Mouse (Mus musculus) cortical plate, adult 2 months (tissue): ENCODE measurements around the gene Neb.

Source experiments
- CTCF ChIP-seq: fragments of 200-500 bp; IDR thresholded peaks from 2 replicates; pipeline ENCODE4 v1.5.1; 2011; ENCODE audit warnings: mild to moderate bottlenecking, control low read depth, low read length; ENCODE audit not compliant: insufficient read depth; ENCODE audit errors: extremely low read depth
- POLR2A ChIP-seq: fragments of 200-500 bp; IDR thresholded peaks from 2 replicates; pipeline ENCODE4 v1.6.1; 2011; ENCODE audit warnings: mild to moderate bottlenecking, low read length, control low read depth; ENCODE audit not compliant: insufficient read depth; ENCODE audit errors: extremely low read depth

GRCm38 (mm10) chr2:52317471-52317870 is 60.8 kb downstream of the Neb start:
- TF ChIP-seq POLR2A (no peak), CTCF (no peak)
